Mouse (Mus musculus): ENCODE measurements at regions not wholly inside any gene's neighbourhood (a gene's known extent, or its start where the extent isn't known, plus 50 kb on each side); places are given as distances from the start of the nearest gene placed in this dataset.

DNA sequence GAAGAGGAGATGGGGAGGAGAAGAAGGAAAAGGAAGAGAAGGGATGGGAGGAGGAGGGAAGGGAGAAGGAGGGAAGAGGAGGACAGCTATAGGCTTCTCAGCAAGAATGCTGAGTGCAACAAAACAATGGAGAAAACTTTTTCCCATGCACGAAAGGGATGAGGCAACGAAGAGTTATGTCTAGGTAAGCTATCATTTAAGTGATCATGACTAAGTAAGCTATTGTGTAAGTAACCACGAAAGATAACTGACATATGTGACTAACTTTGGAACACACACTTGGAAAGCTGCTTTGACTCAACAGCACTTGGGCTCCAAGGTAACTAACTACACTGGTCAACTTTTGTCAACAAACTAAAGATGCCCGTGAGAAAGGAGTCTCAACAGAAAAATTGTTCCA lies 50.9 kb upstream of the Fstl1 start:
- TF ChIP-seq CTCF (IDR thresholded peaks at IDR 0.05) (no peak), POLR2A (IDR thresholded peaks at IDR 0.05; ENCODE audit: insufficient read depth, low read depth, low read length) (no peak), EP300 (IDR thresholded peaks at IDR 0.05; ENCODE audit: insufficient read depth, low read depth, low read length) (no peak)
- no peak overlapping the region for H3K27ac ChIP-seq
- H3K4me1 ChIP-seq (ENCODE audit: control insufficient read depth, insufficient read depth, low read length) = peaks cover 5% of the 10 kb centered on the region
- DNase-seq = no peak
- no peaks in the 10 kb centered on the region; the same call in 1 of the 2 replicates for H3K36me3 ChIP-seq (ENCODE audit: control insufficient read depth, insufficient read depth, low read length)
- intact Hi-C loops (cut with DNase I) = no loop called here
- H3K27me3 ChIP-seq (ENCODE audit: control insufficient read depth, insufficient read depth, low read length) = no peaks in the 10 kb centered on the region
- H3K4me3 ChIP-seq = no peak overlapping the region
- no peak overlapping the region for H3K9ac ChIP-seq (ENCODE audit: low read depth, low read length)
- no peaks in the 10 kb centered on the region for H3K79me2 ChIP-seq (replicated peaks; ENCODE audit: control insufficient read depth, insufficient read depth, low read length)
- 86% methylated on average over 4 of the region's 4 CpGs for WGBS

DNA sequence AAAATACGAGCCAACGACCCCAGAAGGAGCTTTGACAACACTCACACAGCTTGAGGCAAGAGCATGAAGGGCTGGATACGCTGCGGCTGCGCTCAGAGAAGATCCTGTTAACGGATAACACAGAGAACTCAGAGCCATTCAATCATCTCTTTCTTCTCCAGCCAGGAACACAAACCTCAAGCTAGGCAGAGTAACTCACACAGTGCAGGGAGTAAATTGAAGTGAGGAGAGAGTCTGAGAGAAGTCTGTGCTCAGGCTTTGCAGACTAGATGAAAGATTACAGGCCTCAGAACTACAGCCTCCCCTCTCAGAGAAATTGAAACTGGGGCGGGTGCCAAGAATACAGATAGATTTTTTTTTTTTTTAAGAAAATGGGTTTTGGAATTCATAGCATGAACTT lies 60.9 kb upstream of the Ndufb4 start:
- H3K4me1 ChIP-seq (ENCODE audit: control insufficient read depth, insufficient read depth, low read length) = no peaks in the 10 kb centered on the region; the same call in 1 of the 2 replicates
- H3K4me3 ChIP-seq = no peak overlapping the region
- no peaks in the 10 kb centered on the region for H3K79me2 ChIP-seq (replicated peaks; ENCODE audit: control insufficient read depth, insufficient read depth, low read length)
- intact Hi-C loops (cut with DNase I) = no loop called here
- H3K27ac ChIP-seq = no peak overlapping the region
- H3K27me3 ChIP-seq (ENCODE audit: control insufficient read depth, insufficient read depth, low read length) = no peaks in the 10 kb centered on the region
- WGBS = 66% methylated on average over 7 of the region's 7 CpGs
- no peak for DNase-seq
- H3K36me3 ChIP-seq (ENCODE audit: control insufficient read depth, insufficient read depth, low read length) = no peaks in the 10 kb centered on the region
- no peak overlapping the region for H3K9ac ChIP-seq (ENCODE audit: low read depth, low read length)
- TF ChIP-seq EP300 (IDR thresholded peaks at IDR 0.05; ENCODE audit: insufficient read depth, low read depth, low read length) (no peak), CTCF (IDR thresholded peaks at IDR 0.05) (no peak), POLR2A (IDR thresholded peaks at IDR 0.05; ENCODE audit: insufficient read depth, low read depth, low read length) (no peak)

DNA sequence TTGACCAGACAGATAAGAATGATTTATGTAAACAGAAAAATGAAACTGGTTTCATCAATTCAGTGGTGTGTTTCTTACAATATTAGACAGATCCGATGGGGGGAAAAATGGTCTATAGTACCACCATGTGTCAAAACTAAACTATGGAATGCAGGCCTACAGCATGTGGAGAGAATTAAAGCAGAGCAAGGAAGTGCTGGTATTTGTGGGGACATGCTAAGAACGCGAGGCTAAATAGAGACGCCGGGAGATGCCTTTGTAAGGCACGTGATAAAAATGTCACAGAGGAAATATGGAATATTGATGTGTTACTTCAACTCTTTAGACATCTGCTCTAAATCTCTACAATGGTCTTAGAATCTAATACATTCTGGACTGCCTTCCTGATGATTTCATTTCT lies 60.0 kb upstream of the Ndufb4 start:
- Histone ChIP-seq H3K4me1 (ENCODE audit: control insufficient read depth, insufficient read depth, low read length) (no peaks in the 10 kb centered on the region; the same call in 1 of the 2 replicates), H3K4me3 (no peak overlapping the region), H3K27me3 (ENCODE audit: control insufficient read depth, insufficient read depth, low read length) (no peaks in the 10 kb centered on the region), H3K9ac (ENCODE audit: low read depth, low read length) (no peak overlapping the region), H3K36me3 (ENCODE audit: control insufficient read depth, insufficient read depth, low read length) (no peaks in the 10 kb centered on the region), H3K27ac (no peak overlapping the region), H3K79me2 (replicated peaks; ENCODE audit: control insufficient read depth, insufficient read depth, low read length) (no peaks in the 10 kb centered on the region)
- WGBS = 62% methylated on average over 6 of the region's 6 CpGs
- TF ChIP-seq EP300 (IDR thresholded peaks at IDR 0.05; ENCODE audit: insufficient read depth, low read depth, low read length) (no peak), CTCF (IDR thresholded peaks at IDR 0.05) (no peak), POLR2A (IDR thresholded peaks at IDR 0.05; ENCODE audit: insufficient read depth, low read depth, low read length) (no peak)
- DNase-seq = no peak
- intact Hi-C loops (cut with DNase I) = no loop called here

DNA sequence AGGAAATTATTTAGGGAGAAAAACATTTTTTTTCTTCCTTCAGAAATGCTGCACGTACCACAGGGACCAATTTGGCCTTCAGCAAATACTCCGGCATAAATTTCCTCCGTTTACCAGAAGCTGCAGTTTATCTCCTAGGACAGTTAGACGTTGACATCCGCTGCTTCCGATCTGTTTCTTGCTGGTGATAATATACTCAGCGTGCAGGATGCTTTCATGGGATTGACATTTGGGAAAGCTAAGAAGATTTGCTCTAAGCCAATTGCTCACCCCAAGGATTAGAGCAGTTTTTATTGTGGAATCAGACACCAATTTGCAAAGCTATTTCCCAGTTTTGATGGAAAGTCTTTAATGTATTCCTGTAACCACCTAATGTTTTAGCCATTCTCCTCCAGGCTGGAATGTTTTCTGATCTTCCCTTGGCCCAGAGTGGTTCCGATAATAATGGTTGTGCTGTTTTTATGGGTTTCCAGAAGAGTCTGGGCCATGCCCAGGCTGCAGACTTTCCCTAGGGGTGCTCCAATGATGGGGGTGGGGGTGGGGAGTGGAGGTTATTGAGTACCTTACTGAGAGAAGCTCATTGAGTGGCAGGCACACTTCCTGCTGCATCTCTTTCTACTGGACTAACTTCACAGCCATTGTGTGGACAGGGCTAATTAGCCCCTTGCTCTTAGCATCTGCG lies 52.1 kb upstream of the Ndufb4 start:
- Histone ChIP-seq H3K27ac (no peak overlapping the region), H3K27me3 (ENCODE audit: control insufficient read depth, insufficient read depth, low read length) (no peaks in the 10 kb centered on the region), H3K4me1 (ENCODE audit: control insufficient read depth, insufficient read depth, low read length) (no peaks in the 10 kb centered on the region; the same call in 1 of the 2 replicates), H3K4me3 (no peak overlapping the region), H3K36me3 (ENCODE audit: control insufficient read depth, insufficient read depth, low read length) (no peaks in the 10 kb centered on the region), H3K79me2 (replicated peaks; ENCODE audit: control insufficient read depth, insufficient read depth, low read length) (no peaks in the 10 kb centered on the region), H3K9ac (ENCODE audit: low read depth, low read length) (no peak overlapping the region)
- no peak for TF ChIP-seq POLR2A (IDR thresholded peaks at IDR 0.05; ENCODE audit: insufficient read depth, low read depth, low read length)
- TF ChIP-seq EP300 (IDR thresholded peaks at IDR 0.05; ENCODE audit: insufficient read depth, low read depth, low read length) = no peak
- TF ChIP-seq CTCF (IDR thresholded peaks at IDR 0.05) = no peak
- WGBS = 55% methylated on average over 9 of the region's 9 CpGs
- DNase-seq = no peak
- intact Hi-C loops (cut with DNase I) = no loop called here

DNA sequence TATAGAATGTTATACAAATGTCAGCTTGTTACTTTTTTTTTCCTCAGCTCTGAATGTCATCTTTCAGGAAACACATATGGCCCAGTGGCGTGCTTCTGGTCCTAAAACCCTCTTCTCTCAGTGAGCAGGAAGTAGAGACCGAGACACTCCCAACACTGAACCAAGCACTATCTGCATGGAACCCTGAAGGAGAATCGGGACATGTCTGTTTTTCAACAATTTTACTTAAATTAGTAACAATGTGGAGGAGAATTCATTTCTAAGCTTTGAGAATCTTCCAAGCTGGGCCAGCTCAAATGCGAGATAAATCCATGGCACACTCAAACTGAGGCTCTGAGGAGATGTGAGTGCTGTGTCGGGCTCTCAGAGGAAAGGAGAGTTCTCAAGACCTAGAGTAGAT lies 51.0 kb upstream of the Ndufb4 start:
- H3K4me1 ChIP-seq (ENCODE audit: control insufficient read depth, insufficient read depth, low read length) = no peaks in the 10 kb centered on the region; the same call in 1 of the 2 replicates
- no peak for DNase-seq
- WGBS = 47% methylated on average over 5 of the region's 5 CpGs
- no peak overlapping the region for H3K27ac ChIP-seq
- H3K9ac ChIP-seq (ENCODE audit: low read depth, low read length) = no peak overlapping the region
- no peaks in the 10 kb centered on the region for H3K79me2 ChIP-seq (replicated peaks; ENCODE audit: control insufficient read depth, insufficient read depth, low read length)
- intact Hi-C loops (cut with DNase I) = no loop called here
- no peaks in the 10 kb centered on the region for H3K27me3 ChIP-seq (ENCODE audit: control insufficient read depth, insufficient read depth, low read length)
- H3K4me3 ChIP-seq = no peak overlapping the region
- H3K36me3 ChIP-seq (ENCODE audit: control insufficient read depth, insufficient read depth, low read length) = no peaks in the 10 kb centered on the region
- TF ChIP-seq EP300 (IDR thresholded peaks at IDR 0.05; ENCODE audit: insufficient read depth, low read depth, low read length) (no peak), CTCF (IDR thresholded peaks at IDR 0.05) (no peak), POLR2A (IDR thresholded peaks at IDR 0.05; ENCODE audit: insufficient read depth, low read depth, low read length) (no peak)

DNA sequence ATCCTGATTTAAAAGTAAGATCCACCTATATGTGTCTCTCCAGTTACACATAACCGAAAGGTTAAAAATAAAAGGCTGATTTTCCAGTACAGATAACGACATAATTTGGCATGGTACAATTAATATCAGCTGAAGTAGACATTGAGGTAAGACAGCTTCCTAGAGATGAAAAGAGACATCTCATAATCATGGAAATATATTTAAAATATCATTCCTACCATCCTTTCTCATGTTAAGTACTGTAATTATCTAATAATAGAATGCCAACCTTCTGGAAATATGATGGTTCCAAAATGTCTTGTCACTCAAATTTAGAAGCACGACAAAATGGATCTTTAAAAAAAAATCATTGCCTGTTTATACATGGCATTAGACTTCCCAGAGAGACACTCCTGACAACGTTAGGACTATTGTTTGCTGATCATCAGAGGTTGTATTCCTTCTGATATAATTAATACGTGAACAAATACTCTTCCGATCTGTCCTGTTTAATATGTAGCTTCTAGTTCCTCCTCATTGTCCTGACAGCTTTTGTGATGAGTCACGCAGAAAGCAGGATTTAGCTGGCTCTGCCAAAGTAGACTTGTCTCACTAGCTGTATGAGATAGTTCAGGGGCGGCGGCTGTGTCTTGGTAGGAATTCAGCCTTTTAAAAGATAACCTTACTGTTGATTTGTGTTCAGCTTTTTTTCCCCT lies 50.4 kb upstream of the Ndufb4 start:
- TF ChIP-seq CTCF (IDR thresholded peaks at IDR 0.05) = no peak
- no peak for TF ChIP-seq POLR2A (IDR thresholded peaks at IDR 0.05; ENCODE audit: insufficient read depth, low read depth, low read length)
- TF ChIP-seq EP300 (IDR thresholded peaks at IDR 0.05; ENCODE audit: insufficient read depth, low read depth, low read length) = no peak
- intact Hi-C loops (cut with DNase I) = no loop called here
- no peaks in the 10 kb centered on the region for H3K36me3 ChIP-seq (ENCODE audit: control insufficient read depth, insufficient read depth, low read length)
- no peaks in the 10 kb centered on the region for H3K27me3 ChIP-seq (ENCODE audit: control insufficient read depth, insufficient read depth, low read length)
- WGBS = 35% methylated on average over 9 of the region's 9 CpGs
- peak in 1 of 2 experiments; percentile 24 for DNase-seq
- H3K27ac ChIP-seq = no peak overlapping the region
- H3K4me1 ChIP-seq (ENCODE audit: control insufficient read depth, insufficient read depth, low read length) = no peaks in the 10 kb centered on the region; the same call in 1 of the 2 replicates
- no peaks in the 10 kb centered on the region for H3K79me2 ChIP-seq (replicated peaks; ENCODE audit: control insufficient read depth, insufficient read depth, low read length)
- H3K4me3 ChIP-seq = no peak overlapping the region
- H3K9ac ChIP-seq (ENCODE audit: low read depth, low read length) = no peak overlapping the region

Data from heart, adult 2 months (tissue).